Mouse (Mus musculus) MN1 (cell line): Measurements from ENCODE around the gene Ints7.

Source experiments
- DNase-seq: peaks from one replicate; pipeline ENCODE4 v3.0.0-alpha.2; 2016; ENCODE audit warnings: low spot score

Gene Ints7

DNA sequence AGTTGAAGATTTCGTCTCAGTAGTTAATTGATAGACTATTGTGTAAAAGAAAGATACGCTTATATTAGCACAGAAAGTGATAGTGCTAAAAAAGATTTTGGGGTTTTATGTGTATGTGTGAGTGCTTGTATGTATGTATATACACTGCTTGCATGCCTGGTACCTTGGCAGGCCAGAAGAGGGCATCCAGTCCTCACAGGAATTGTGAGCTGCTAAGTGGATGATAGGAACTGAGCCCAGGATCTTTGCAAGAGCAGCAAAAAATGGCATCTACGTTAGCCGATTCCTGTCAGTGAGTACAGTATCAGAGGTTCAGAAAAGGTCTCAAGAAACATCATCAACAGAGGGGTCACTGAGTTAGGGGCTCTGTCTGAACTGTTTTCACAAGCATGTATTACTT lies 9.0 kb downstream of the Ints7 start:
- DNase-seq = no peak

DNA sequence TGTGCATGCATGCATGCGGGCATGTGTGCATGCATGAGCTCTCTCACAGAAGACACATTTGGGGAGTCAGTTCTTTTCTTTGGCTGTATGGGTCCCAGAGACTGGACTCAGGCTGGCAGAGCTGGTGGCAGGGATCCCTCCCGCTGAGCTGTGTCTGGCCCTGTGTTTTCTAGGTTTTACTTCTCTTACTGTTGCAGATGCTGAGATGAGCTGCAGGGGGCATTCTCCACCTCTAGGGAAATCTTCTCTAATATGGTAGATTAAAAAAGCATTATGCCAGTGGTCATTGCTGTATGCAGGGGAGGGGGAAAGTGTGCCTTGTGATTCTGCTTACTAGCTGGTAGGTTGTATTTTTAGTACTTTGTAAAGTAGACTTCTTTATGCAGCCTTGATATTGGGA lies 10.3 kb downstream of the Ints7 start:
- peak; percentile 36 for DNase-seq

DNA sequence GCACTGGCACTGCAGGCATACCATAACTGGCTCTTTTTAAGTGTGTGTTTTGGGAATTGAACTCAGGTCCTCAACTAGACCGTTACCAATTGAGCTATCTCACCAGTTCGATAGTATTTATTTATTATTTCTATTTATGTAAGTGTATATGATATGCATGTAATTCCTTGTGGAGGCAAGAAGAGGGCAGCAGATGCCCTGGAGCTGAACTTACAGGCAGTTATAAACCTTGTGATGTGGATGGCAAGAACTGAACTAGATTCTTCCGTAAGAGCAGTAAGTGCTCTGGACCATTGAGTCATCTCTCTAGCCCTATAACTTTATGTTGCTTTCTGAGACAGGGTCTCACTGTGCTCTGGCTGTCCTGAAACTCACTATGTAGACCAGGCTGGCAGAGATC lies 11.6 kb downstream of the Ints7 start:
- DNase-seq = no peak

DNA sequence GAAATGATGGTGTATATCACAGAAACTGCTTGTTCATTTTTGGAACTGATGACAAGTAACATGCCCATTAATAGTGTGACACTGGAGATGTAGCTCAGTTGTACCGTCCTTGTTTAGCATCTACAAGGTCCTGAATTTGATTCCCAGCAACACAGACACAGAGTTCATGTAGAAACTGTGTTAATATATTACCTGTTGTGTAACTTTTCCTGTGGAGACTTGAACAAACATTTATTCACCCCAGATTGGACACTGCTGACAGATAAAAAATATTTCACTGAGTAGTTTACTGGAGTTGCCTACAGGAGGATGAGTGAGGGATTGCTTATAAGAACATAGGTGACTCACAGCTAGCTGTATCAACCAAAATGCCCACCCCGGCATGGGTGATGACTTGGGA lies 13.3 kb downstream of the Ints7 start:
- DNase-seq = no peak

DNA sequence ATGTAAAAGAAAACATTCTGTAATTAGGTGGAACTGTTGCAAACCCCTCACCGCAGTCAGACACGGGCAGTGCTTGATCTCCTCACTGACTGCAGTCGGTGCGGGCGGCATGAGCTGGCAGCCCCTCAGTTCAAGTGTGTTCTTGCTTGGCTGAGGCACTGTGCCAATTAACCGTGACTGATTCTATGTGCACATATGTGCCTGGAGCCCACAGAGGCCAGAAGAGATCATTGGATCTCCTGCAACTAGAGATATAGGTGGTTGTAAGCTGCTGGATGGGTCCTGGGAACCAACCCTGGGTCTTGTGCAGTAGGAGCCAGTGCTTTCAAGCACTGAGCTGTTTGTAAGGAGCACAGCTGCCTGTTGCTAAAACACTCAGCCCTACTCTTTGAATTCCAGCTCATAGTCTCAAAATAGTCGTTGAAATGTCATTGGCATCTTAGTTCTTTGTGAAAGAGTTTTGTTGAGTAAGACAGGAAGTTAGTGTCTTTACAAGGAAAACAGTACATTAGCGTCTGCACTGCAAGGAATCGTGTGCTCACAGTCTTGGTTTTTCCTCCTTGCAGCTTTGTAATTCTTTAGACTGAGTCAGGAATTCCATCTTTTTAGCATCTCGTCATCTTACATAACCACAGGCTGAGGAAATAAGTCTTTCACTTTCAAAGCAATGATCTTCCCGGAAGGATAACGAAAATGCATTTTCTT lies 16.7 kb downstream of the Ints7 start:
- no peak for DNase-seq

DNA sequence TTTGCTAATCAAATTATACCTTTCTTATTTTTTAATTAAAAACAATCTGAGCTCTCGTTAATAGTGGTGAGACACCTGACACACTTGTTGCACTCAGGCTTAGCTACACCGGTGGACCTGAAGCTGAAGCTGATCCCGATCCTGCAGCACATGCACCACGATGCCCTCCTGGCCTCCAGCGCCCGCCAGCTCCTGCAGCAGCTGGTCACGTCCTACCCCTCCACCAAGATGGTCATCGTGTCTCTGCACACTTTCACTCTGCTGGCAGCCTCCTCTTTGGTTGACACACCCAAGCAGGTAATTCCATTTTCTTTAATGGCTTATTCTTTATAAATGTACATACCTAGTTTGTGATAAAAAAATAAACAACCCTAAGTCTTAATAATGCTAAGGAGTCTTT lies 20.6 kb downstream of the Ints7 start:
- no peak for DNase-seq

DNA sequence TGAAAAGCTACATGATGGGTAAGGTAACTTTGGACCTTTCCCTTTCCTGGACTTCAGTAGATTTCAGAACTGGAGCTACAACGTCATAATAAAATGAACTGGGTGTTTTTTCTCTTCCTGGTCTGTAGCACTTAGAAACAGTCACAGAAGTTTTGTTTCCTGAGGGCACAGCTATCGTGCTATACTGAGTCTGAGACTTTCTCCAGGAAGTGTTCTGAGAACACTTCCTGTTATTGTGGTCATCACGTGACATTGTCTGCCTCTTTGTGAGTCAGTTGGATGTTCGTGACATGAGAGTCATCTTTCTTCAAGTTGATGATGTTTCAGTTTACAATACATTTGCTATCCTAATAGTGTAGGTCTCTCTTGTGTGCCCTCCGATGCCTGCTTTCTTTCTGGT lies 23.8 kb downstream of the Ints7 start:
- no peak for DNase-seq

DNA sequence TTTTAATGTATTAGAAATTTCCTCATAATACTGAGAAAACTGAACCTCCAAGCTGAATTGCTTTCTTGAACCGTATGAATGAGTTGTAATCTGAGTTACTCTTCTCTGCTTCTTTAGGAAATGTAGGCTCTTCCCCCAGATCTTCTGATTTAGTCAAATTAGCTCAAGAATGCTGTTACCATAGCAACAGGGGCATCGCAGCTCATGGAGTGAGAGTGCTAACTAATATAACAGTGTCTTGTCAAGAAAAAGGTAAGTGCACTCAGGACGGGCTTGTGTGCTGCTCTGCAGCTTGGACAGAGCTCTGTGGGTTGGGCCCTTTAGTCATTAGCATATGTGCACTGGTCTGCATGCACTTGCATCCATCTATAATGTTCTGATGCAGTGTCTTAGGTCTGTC lies 29.3 kb downstream of the Ints7 start:
- peak; percentile 32 for DNase-seq

DNA sequence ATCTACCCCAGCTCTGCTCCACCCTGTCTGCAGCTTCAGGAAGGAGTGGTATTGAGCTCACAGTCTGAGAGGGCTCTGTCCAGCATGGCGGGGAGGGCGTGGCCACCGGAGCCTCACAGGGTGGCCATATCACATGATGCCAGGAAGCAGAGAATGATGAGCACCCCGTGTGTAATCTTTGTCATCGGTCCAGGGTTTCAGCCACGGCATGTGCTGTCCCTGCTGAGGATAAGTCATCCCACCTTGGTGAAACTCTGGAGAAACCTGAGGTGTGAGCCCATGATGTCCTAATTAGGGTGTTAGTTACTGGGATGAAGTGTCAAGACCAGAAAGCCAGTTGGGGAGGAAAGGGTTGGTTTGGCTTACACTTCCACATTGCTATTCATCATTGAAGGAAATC lies 33.6 kb downstream of the Ints7 start:
- DNase-seq = no peak

GRCm38 (mm10) chr1:191609578-191609977 lies 34.1 kb downstream of the Ints7 start:
- DNase-seq = no peak

DNA sequence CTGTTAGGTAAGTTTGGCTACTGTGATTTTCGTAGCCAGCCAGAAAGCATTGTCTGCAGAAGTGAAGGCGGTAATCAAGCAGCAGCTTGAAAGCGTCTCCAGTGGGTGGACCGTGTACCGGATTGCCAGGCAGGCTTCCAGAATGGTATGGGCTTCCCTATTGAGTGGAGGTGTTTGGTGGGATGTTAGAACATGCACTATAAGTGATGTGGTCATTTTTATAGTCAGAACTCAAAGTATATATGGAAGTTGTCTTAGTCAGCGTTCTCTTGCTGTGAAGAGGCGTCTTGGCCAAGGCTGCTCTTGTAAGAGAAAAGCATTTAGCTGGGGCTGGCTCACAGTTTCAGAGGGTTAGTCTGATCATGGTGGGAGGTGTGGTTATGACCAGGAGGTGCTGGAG lies 34.9 kb downstream of the Ints7 start:
- DNase-seq = no peak

- DNase-seq = no peak
Observed at GRCm38 (mm10) chr1:191611686-191612085, 36.2 kb downstream of the Ints7 start.

GRCm38 (mm10) chr1:191612877-191613276 lies 37.4 kb downstream of the Ints7 start:
- DNase-seq = no peak

- DNase-seq = no peak
Observed at GRCm38 (mm10) chr1:191616245-191616644, 40.8 kb downstream of the Ints7 start.

- DNase-seq = no peak
Observed at GRCm38 (mm10) chr1:191617589-191617988, 42.2 kb downstream of the Ints7 start.

DNA sequence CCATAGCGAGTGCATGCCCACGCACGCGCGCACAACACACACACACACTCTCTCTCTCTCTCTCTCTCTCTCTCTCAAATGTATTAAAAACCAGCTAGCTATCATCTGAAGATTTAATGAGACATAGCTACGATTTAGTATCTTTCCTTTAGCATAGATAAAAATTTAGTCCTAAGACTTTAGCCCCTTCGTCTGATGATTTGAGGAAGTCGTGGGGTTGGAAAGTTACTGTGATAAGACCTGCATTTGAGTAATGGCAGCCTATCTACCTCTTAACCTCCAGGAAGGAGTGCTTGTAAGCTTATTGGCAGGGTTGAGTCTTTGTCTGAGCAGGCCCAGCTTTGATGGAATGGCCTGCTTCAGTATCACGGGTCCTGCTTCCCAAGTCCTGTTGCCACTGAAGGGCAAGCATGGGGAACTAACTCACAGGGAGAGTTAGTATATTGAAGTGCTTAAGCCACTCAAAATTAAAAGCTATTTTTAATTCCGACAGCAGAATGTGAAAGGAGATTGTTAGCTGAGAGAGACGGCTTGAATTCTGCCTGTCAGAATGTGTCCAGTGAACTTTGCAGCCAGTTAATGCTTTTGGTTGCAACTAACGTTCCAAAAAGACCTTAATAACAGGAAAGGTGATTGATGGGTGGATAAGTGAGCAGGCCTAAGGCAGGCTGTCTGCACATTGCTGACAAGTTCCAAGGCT lies 42.8 kb downstream of the Ints7 start:
- no peak for DNase-seq

DNA sequence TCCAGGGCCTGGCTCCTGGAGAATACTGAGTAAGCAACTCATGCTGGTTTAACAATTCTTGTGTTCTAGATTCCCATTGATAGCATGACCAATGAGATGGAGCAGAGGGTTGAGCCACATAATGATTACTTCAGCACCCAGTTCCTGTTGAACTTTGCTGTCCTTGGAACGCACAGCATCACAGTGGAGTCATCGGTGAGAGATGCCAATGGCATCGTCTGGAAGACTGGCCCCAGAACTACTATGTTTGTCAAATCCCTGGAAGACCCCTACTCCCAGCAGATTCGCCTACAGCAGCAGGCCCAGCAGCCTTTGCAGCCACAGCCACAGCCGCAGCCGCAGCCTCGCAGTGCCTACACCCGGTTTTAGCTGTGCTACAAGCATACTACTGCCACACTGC lies 45.7 kb downstream of the Ints7 start:
- DNase-seq = no peak

- DNase-seq = no peak
Observed at GRCm38 (mm10) chr1:191622801-191623200, 47.4 kb downstream of the Ints7 start.

DNA sequence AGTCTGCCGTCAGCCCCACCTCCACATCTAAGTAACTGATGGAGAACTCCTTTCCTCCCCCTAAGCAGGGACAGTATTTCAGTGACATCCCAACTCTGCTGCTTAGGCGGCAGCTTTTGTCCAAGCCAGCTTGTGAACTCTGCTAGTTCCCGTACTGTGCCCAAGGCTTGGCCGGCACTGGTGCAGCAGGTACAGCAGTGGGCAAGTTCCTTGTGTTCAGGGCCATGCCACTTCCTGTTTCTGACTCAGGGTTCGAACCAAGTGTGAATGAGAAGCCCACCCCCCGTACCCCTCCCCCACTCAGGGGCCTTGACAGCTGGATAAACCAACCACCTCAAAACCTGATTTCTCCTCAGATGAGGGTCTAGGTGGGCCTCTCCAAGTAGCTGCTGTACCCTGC lies 49.1 kb downstream of the Ints7 start:
- no peak for DNase-seq

DNA sequence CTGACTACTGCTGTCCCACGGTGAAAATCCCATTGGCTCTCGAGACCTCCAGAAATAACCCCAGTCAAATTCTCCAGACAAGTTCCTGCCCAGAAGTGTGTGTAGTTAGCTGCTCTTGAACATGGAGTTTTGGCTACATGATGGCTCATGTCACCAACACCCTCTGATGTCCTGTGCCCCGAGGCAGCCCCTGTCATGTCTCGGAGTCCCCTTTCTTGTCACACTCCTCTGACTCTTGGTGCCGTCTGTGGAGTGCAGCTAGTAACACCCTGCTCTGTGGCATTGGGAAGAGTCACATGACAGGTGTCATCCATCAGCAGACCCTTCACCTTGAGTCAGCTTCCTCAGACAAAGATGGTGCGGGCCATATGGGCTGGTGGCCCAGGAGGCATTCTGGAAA lies 49.6 kb downstream of the Ints7 start:
- no peak for DNase-seq

- DNase-seq = no peak
Observed at GRCm38 (mm10) chr1:191625620-191626019, 50.2 kb downstream of the Ints7 start.

DNA sequence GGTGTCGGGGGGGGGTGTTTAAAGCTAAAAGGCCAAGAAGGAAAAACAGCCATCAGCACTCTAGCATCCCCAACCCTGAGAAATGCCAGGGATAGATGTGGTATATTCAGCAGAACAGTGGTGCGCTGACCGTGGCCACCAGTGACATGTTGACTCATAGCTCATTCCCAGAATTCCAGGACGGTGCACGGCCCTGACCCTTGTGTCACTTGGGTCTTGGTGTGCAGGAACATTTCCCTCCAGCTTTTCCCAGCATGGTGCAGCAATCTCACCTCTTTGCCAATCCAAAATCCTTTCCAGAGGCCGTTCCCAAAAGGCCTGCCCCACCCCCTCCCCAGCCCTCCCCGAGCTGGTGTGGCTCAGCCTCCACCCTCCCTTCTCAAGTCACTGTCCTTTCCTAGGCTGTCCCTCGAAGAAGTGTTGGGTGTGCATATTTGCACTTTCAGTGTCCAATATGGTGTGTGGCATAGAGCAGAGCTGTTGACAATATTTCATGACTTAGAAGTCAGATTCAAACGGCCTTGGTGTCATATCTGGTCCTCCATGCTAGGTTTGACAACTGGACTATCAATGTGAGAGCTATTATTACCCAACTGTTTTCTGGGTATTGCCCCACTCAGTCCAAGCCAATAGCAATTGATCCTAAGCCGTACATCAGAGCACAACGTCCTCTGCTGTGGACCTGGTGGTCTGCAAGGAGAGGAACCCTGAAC lies 53.2 kb downstream of the Ints7 start:
- no peak for DNase-seq

DNA sequence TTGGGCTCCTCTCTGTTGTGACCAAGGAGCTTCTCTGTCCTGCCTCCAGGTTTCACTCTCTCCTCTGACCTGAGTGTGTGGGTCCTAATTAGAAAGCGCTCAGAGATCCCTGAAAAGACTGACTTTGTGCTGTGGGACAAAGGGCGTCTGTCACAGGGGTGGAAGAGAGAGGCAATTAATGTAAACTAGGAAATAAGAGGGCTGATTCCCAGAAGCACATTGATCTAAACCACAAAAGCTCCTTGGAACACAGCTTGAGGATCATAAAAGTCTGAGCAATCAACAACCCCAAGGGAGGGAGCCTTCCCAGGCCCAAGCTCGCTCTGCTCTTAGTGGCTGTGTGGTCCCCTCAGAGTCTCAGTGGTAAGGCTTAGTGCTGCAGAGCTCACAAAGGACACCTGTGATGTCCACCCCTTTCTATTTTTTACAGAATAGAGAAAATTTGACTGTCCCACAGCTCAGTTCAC lies 53.8 kb downstream of the Ints7 start:
- DNase-seq = no peak
